Mouse (Mus musculus): ENCODE data around the gene Myo18a. TPM values are rescaled to one million over a fixed set of nuclear protein-coding genes. Genes with fewer than 3 reads are reported as not detected.

Gene Myo18a
- total and polyA plus RNA-seq, 3 experiments = 50.4 to 75.6 (median 66.5) TPM

DNA sequence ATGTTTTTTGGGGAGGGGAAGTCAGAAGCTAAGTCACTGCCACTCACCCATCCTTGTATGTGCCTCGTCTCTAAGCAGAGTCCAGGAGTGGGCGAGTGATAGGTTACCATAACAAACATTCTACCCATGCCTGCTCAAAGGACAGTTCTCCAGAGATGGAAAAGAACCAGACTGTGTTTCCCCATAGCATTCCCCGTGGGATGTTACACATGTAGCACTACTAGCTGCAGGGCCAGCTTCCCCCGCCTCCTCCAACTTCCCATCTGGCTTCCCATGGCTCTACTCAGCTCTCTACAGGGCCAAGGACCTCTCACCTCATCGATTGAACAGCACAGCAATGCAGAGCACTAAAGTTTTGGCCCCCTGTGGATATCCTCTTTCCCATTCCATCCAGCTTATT lies 32.2 kb downstream of the Myo18a start:
- DNase-seq = no peak

DNA sequence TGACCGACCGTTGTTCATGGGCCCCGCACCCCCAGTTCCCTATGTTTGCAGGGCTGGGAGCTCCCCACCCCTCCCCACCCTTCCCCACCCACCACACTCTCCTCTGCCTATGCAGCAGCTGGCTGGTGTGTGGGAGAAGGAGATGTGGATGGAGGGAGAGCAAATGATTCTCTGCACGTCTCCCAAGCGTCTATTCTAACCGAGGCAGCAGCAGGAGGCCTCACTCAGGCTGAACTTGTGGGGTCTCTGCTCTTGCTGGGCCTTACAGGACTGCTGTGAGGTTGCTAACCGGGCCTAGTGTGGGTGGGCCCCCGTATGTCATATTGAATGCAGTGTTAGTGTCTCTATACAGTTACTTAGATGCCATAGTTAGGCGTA lies 37.4 kb downstream of the Myo18a start:
- DNase-seq = no peak

DNA sequence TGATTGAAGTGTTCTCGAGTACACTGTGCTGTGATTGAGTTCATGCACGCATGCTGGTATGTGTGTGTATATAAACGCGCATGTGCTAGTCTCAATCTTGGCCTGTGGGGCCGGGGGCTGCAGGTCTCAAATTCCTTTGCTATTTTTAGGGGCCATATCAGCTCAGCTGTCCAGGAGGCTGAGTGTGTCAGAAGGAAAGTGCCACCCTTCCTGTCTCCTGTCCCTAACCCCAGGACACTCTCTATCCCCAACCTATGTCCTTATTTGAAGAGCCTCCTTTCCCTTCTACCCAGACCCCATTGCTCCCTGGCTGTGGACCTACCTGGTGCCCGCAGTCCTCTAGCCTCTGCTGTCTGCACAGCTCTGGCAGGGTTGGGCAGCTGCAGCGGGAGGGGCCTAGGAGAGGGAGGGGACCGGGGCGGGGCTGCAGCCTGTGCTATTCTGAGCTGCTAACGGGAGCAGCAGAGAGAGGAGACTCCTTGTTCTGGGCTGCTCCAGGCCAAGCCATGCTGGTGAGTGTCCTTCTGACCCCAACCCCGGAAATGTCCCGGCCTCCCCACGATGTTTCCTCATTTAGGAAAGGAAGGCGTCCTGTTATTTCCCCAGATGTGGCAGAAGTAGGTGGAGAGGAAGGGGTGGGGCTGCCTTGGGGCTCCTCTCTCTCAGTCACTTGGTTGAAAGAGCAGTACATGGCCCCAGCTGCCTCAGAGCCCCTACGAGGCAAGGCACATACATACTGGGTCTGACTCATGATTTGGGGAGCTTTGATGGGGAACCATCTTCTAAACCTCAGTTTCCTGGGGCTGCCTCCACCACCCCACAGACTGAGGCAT lies 38.0 kb downstream of the Myo18a start:
- DNase-seq = peak; percentile 86

DNA sequence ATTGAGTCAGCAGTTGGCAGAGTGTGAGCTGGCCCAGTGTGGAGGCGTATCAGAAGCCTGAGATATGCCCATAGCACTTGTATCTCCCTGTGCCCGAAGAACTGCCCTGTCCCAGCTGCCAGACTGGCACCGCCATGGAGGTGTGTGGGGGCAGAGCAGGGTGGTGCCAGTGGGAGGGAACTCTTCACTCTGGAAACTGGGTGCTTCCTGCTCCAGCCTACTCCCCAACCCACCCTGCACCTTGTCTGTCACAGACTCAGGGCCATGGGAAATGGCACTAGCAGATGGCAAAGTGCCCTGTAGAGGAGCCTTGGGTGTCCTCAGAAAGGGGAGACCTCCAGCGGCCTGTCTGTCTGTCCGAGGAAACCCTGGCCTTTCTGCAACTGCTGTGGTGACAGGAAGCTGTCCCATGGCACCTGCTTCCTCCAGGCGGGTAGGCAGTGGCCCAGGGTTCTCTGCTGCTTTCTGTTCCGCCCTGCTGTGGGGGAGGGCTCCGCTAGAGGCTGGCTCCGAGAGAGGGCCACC lies 39.4 kb downstream of the Myo18a start:
- DNase-seq = peak; percentile 56

DNA sequence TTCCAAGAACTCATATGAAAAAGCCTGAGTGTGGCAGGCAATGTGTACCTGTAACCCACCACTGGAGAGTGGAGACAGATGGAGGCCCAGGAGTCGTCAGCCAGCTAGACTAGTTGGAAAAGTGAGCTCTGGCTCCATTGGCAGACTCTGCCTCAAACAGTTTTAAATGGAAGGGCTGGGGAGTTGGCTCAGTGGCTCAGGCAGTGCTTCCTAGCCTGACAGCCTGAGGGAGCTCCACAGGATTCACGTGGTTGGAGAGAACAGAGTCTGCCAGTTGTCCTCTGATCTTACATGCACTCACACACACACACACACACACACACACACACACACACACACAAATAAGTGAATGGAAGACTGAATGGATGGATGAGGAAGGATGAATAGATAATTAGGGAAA lies 43.2 kb downstream of the Myo18a start:
- no peak for DNase-seq

DNA sequence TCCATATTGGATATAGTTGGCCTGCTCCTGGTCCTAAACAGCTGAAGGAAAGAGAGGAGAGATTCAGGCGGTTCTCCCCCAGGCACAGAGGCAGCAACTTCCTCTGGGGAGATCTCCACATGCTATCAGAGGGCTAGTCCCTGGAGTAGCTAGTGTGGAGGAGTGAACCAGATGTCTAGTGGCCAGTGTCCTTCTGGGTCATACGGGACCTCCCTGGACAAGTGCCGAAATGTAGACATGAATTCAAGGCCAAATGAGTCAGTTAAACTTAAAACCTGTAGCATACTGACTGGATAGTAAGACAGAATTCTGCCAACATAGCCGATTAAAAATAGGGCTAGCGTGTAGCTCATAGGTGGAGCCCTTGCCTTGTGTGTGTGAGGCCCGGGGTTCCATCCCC lies 43.8 kb downstream of the Myo18a start:
- DNase-seq = peak; percentile 69

DNA sequence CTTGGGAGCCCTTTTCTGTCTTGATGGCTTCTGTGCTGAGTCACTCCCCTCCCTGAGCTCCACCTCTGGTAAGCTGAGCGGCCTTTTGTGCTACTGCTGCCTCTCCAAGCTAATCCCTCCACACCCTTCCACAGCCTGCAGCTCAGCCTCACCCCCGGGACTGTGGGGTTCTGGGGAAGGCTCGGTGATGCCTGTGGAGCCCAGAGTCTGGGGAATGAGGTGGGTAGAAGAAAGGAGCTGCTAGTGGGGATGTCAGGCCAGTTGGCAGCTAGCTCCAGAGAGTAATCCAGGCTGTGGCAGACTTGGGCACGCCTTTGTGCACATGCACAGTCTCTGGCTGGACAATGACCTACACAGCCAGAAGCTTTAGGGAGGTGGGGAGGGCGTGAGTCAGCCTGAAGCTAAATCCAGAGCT lies 45.0 kb downstream of the Myo18a start:
- DNase-seq = peak; percentile 74

DNA sequence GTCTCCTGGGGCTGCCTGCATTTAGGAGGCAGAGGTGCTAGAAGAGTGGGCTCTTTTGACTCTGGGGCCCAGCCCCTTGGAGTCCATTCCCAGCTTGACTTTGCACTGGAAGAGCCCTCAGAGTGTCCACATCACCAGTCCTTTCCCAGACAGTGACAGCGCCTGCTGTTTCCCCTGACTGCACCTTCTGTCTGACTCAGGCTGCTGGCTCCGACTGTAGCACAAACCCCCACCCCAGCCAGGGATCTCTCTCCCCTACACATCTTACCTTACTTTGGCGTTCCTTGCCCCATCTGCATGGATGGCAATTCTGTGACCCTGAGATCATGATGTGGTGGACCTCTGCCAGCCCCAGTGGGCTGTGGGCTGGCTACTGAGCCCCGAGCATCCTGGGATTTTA lies 46.2 kb downstream of the Myo18a start:
- no peak for DNase-seq

DNA sequence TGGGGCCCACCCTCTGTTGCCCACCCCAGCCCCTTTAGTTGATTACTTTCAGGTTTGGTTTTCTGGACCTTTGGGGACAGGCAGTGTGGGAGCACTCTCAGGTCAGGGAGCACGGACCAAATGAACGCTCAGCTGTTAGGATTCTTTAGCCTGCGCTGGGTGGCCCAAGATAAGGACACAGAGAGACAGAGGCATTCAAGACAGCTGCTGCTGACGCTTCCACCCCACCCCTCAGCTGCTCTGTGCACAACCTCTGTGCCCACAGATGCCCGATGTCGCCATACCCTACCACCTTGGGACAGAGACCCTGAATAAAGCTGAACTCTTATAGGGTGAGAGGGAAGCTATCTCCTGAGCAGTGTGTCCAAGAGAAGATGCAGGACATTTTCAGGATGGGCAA lies 47.0 kb downstream of the Myo18a start:
- no peak for DNase-seq

DNA sequence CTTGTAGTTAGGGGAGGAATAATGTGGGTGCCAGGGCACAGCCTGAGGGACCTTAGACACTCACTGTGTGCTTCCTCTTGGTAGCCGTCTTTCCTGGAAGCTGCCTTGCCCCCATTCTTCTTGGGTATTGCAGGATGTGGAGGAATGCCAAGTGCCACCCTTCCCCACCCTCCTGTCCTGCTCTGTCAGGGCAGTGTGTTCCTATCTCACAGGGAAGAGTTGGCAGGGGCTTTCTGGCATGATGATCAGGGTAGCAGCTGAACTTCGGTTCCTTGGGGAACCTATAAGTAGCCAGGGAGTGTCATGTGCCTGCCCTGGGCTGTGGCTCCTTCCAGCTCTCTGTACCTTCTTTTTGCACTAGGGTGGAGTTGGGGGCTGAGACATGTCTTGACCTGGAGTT lies 50.9 kb downstream of the Myo18a start:
- no peak for DNase-seq

DNA sequence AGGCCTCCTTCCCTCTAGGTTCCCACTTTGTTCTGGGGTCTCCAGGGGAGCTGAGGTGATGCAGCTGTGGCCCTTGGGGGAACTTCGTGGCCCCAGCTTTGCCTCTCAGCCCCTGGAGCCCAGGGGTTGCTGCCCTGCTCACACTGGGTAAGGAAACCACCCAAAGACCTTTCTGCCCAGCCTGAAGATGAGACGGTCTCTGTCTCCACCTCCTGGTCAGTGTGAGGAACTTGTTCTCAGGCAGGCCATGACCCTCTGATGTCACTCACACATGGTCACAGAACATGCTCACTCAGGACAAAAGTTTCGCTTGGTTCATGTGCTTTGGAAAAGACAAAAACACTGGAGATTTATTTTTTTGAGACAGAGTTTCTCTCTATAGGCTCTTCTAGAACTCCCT lies 53.0 kb downstream of the Myo18a start:
- peak; percentile 80 for DNase-seq

DNA sequence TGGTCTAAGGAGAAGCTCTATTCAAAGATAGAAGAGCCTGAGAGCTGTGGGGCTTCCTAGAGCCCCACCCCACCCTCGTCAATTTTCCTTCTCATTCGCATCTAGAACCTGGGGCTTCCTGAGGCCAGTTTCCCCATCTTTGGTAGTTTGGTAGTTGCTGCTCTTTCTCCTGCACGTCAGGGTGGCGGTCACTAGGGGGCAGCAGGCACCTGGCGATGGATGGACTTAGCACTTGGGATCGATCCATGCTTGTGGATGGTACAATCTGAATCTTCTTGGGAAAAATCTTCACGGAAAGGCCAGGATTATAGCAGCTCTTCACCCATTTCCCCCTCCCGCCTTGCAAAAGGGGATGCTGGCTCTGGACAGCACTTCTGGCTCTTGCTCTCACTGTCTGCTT lies 58.6 kb downstream of the Myo18a start:
- DNase-seq = peak; percentile 57

DNA sequence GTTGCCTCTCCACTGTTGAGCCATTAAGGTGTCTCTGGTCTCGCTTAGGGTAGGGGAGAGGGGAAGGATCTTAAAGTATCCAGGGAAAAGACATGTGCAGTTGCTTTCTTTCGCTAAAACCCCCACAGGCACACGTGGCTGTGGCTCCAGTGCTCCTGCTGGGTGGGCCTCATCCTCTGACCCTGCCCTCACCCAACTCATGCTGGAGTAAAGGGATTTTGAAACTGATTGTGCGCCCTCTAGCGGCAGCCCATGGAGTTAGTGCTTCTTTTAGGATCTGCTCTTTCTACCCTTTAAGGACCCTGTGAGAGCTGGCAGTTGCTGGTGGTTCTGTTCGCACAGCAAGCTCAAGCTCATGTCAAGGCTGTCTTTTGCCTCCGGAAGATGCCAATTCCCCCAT lies 59.7 kb downstream of the Myo18a start:
- DNase-seq = peak; percentile 56

DNA sequence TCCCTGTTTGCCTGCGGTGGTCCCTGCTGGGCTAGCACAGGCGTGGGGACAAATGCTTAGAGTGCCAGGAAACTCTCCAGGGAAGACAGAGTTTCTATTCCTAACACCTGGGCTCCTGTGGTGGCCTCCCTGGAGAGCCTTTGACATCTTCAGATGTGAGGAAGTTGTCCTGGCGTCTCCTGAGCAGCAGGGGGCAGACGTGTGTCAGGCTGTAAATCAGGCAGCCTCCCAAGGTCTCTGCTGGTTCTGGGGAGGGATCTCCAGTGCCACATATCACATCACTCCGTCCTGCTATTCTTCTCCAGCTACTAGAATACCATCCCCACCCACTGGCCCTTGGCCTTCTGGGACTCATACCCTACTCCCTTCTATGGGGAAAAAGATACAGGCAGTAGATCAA lies 62.8 kb downstream of the Myo18a start:
- DNase-seq = peak; percentile 84

DNA sequence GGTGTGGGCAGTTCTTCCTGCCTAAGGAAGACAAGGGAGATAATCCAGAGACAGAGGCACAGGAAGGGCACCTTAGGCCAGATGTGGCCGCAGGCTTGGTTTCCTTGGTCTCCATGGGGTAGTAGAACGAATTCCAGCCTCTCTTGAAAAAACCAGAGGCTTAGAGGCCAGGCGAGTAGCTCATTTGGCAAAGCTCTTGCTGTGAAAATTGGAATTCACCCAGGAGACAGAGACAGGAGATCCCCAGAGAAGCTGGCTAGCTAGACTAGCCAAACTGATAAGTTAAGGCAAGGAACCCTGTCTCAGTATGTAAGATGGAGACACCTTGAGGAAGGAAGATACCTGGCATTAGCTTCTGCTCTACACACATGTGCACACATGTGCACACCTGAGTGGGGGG lies 63.3 kb downstream of the Myo18a start:
- DNase-seq = no peak

DNA sequence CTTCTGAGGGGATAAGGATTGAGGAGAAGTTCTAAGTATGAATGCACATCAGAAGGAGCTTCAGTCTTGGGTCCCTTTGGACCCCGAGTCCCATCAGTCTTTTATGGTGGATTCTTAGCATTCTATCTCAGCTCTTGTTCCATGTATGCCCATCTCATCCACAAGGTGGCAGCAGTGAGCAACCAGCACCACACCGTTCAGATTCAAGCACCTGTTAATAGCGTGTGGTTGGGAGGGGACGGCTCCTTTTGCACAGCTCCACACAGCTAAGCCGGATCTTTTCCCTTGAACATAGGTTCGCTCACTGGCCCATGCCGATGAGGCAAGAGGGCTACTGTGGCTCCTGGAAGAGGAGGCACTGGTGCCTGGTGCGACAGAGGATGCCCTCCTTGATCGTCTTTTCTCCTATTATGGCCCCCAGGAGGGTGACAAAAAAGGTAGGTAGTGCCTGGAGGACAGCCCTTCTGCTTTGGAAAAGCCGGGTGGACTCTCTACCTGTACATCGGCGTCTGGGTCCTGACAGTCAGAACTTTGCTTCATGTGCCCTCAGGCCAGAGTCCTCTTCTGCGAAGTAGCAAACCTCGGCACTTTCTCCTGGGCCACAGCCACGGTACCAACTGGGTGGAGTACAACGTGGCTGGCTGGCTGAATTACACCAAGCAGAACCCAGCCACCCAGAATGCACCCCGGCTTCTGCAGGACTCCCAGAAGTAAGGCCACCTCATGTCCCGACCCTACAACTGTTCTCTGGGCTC lies 64.4 kb downstream of the Myo18a start:
- peak; percentile 62 for DNase-seq

DNA sequence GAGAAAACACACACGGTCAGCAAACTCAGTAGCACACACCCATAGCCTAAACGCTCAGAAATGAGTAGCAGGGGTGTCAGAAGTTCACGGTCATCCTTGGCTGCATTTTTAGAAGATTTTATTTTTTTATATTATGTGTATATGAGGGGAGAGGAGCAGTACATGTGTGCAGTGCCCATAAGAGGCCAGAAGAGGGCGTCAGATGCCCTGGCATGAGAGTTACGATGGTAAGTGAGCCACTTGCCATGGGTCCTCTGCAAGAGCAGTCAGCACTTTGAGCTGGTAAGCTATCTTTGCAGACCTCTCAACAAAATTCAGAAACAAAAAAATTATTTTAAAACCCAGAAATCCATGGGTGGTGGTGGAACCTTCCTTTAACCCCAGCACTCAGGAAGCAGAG lies 65.1 kb downstream of the Myo18a start:
- no peak for DNase-seq

DNA sequence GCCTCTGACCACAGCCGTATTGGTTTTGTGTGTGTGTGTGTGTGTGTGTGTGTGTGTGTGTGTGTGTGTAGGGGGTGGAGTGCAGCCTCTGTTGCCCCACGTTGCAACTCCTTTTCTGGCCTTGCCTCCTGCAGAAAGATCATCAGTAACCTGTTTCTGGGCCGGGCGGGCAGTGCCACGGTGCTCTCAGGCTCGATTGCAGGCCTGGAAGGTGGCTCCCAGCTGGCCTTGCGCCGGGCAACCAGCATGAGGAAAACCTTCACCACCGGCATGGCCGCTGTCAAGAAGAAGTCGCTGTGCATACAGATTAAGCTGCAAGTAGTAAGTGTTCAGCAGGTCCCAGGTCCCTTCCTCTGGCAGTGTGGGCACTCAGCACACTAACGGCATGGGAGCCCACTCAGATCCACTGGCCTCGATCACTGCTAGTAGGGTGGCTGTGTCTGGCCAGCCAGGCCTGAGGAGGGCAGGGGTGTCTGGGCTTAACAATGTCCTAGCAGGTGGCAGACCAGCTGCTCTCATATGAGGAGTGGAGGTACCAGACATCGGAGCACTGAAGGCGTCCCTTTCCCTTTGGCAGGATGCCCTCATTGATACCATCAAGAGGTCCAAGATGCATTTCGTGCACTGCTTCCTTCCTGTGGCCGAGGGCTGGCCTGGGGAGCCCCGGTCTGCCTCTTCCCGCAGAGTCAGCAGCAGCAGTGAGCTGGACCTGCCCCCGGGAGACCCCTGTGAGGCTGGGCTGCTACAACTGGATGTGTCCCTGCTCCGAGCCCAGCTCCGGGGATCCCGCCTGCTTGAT lies 66.2 kb downstream of the Myo18a start:
- DNase-seq = no peak

DNA sequence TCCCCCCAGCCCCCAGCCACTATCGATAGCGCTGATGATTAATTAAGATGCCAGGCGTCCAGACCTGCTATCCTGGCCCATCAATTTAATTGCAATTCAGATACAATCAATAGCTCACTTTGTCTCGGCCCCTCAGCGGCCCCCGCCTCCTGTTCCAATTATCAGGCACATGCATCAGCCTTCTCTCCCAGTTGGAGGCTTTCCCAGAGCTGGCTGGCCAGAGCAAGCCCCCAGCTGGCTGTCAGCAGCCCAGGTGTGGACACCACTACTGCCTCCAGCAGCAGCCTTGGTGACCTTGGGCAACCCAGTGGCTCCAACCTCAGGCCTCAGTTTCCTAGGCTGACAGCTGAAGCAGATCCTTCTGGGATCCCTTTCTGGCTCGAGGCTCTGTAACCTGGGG lies 67.8 kb downstream of the Myo18a start:
- no peak for DNase-seq

DNA sequence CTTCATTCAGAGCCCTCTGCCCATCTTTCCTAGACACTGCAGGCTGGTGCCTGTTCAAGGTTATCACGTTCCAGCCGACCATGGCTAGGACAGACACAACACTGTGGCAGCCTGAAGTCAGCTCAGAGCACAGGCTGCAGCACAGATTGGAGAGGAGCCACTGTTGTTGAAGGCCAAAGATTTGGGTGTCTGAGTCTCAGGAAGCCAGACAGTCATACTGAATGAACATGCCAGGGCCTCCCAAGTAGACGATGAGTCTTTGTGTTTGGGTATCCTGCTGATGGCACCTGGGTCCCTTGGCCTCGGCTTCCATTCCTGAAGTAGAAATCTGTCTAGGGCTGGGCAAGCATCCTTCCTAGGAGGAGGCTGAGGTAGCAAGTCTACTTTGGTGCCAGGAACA lies 69.5 kb downstream of the Myo18a start:
- DNase-seq = no peak

DNA sequence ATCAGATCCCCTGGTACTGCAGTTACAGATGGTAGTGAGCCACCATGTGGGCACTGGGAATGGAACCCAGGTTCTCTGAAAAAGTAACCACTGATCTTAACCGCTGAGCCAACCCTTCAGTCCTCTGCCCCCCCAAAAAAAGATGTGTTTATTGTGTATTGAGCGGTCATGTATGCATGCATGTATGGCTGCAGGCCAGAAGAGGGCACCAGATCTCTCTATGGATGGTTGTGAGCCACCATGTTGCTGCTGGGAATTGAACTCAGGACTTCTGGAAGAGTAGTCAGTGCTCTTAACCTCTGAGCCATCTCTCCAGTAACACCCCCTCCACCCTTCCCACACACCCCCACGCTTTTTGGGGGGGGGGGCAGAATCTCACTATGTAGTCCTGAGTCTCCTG lies 72.1 kb downstream of the Myo18a start:
- no peak for DNase-seq

DNA sequence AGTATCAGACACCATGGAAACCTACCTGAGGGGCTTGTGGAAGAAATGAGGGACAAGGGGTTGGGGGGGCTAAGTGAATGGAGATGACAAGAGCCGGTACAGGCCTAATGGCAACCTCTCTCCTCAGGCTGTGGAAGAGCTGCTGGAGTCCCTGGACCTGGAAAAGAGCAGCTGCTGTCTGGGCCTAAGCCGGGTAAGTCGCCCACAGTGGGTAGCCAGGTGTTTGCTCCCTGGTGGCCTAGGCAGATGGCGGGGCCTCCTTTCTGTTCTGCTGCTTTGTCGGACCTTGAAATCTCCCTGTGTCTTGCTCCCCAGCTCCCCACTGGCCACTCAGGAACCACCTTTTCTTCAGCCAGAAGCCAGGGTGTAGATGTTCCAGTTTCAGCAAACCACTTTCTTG lies 73.2 kb downstream of the Myo18a start:
- DNase-seq = no peak

DNA sequence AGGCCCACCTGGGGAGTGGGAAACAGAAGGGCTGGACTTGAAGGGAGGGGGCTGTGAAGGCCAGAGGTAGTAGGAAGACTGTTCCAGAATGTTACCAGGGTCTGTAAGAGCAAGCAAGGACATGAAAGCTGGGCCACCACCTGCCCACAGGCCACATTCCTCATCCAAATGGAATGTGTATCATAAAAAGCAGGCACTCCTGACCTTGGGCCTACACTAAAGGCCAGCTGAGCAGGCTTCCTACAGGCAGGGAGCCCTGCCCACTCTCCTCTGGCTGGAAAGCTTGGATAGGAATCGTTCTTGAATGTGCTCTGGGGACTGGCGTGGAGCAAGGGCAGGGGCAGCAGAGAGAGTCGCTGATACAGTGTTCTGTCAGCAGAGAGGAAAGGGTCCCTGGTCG lies 73.7 kb downstream of the Myo18a start:
- peak; percentile 69 for DNase-seq
